26 mouse cellular contexts compared by ENCODE assay signal in genomic region chr6:92004806-92005205, GRCm38 (mm10). TPM values are rescaled to one million over a fixed set of nuclear protein-coding genes. Genes with fewer than 3 reads are reported as not detected.
DNase-seq lines count a peak whose midpoint lies in the region; ATAC-seq lines count a peak whose summit lies in the region.
"Had no signal": no experiment of that assay in that cellular context is flagged by ENCODE, and none has a peak within 500 bp of the region (broad histone marks: within the 10 kb centered on the region; RNA-seq: fewer than 3 reads in every experiment).

No protein-coding gene starts in this region.

- peaks cover 18% of the 10 kb centered on the region for H3K27me3 ChIP-seq in hindbrain, embryonic 10.5 days (ENCODE audit: insufficient read depth, poor library complexity, severe bottlenecking)
- no peaks in the 10 kb centered on the region for H3K27me3 ChIP-seq in hindbrain, embryonic 16.5 days (replicated peaks; ENCODE audit: control insufficient read depth, insufficient read depth, low read length)
- H3K27me3 ChIP-seq in midbrain, embryonic 12.5 days: no peaks in the 10 kb centered on the region
- H3K27me3 ChIP-seq in midbrain, embryonic 15.5 days (replicated peaks): no peaks in the 10 kb centered on the region
- no peaks in the 10 kb centered on the region for H3K27me3 ChIP-seq in forebrain, embryonic 16.5 days (replicated peaks; ENCODE audit: control insufficient read depth, insufficient read depth, low read length)
- H3K27me3 ChIP-seq: embryonic facial prominence, embryonic 15.5 days; heart, embryonic 12.5 days; intestine, embryonic 15.5 days; neural tube, embryonic 15.5 days had no signal

- 38% methylated on average over 3 of the region's 3 CpGs for WGBS in hindbrain, embryonic 10.5 days
- WGBS in hindbrain, embryonic 16.5 days: 41% methylated on average over 3 of the region's 3 CpGs
- WGBS in midbrain, embryonic 12.5 days: 25% methylated on average over 3 of the region's 3 CpGs
- 29% methylated on average over 3 of the region's 3 CpGs for WGBS in midbrain, embryonic 15.5 days
- WGBS in forebrain, embryonic 16.5 days: 26% methylated on average over 3 of the region's 3 CpGs

- peak overlapping the region; percentile 68 for H3K27ac ChIP-seq in hindbrain, embryonic 10.5 days
- H3K27ac ChIP-seq in hindbrain, embryonic 16.5 days (ENCODE audit: low read depth, low read length): no peak overlapping the region
- peak overlapping the region; percentile 59 for H3K27ac ChIP-seq in midbrain, embryonic 12.5 days (replicated peaks)
- no peak overlapping the region for H3K27ac ChIP-seq in midbrain, embryonic 15.5 days
- H3K27ac ChIP-seq in forebrain, embryonic 16.5 days (ENCODE audit: low read length): peak overlapping the region; percentile 35
- H3K27ac ChIP-seq: embryonic facial prominence, embryonic 15.5 days; intestine, embryonic 15.5 days; neural tube, embryonic 15.5 days had no signal

- H3K36me3 ChIP-seq in hindbrain, embryonic 10.5 days: no peaks in the 10 kb centered on the region
- no peaks in the 10 kb centered on the region for H3K36me3 ChIP-seq in hindbrain, embryonic 16.5 days (ENCODE audit: control insufficient read depth, insufficient read depth, low read length)
- no peaks in the 10 kb centered on the region for H3K36me3 ChIP-seq in midbrain, embryonic 12.5 days
- no peaks in the 10 kb centered on the region for H3K36me3 ChIP-seq in midbrain, embryonic 15.5 days (replicated peaks)
- H3K36me3 ChIP-seq in forebrain, embryonic 16.5 days (ENCODE audit: control insufficient read depth, insufficient read depth): no peaks in the 10 kb centered on the region
- H3K36me3 ChIP-seq: embryonic facial prominence, embryonic 15.5 days; heart, embryonic 12.5 days; hindbrain, embryonic 13.5 days; intestine, embryonic 15.5 days; neural tube, embryonic 15.5 days had no signal

- no peak overlapping the region for H3K4me3 ChIP-seq in hindbrain, embryonic 10.5 days
- no peak overlapping the region for H3K4me3 ChIP-seq in hindbrain, embryonic 16.5 days (ENCODE audit: low read length)
- no peak overlapping the region for H3K4me3 ChIP-seq in midbrain, embryonic 12.5 days
- no peak overlapping the region for H3K4me3 ChIP-seq in midbrain, embryonic 15.5 days
- H3K4me3 ChIP-seq in forebrain, embryonic 16.5 days (replicated peaks; ENCODE audit: low read length): no peak overlapping the region
- H3K4me3 ChIP-seq: embryonic facial prominence, embryonic 15.5 days; heart, embryonic 12.5 days; hindbrain, embryonic 13.5 days; intestine, embryonic 15.5 days; neural tube, embryonic 15.5 days had no signal

- H3K9ac ChIP-seq in hindbrain, embryonic 16.5 days (ENCODE audit: low read depth, low read length): no peak overlapping the region
- H3K9ac ChIP-seq in midbrain, embryonic 12.5 days (replicated peaks): no peak overlapping the region
- no peak overlapping the region for H3K9ac ChIP-seq in midbrain, embryonic 15.5 days
- no peak overlapping the region for H3K9ac ChIP-seq in forebrain, embryonic 16.5 days (replicated peaks; ENCODE audit: low read depth, low read length)
- H3K9ac ChIP-seq: embryonic facial prominence, embryonic 15.5 days; heart, embryonic 12.5 days; hindbrain, embryonic 13.5 days; intestine, embryonic 15.5 days; liver, postnatal 0 days; neural tube, embryonic 15.5 days had no signal

- H3K4me2 ChIP-seq in hindbrain, embryonic 16.5 days (ENCODE audit: low read length): no peak overlapping the region
- no peak overlapping the region for H3K4me2 ChIP-seq in midbrain, embryonic 12.5 days (replicated peaks)
- H3K4me2 ChIP-seq in midbrain, embryonic 15.5 days: no peak overlapping the region
- H3K4me2 ChIP-seq in forebrain, embryonic 16.5 days (ENCODE audit: low read length): no peak overlapping the region
- H3K4me2 ChIP-seq: embryonic facial prominence, embryonic 15.5 days; heart, embryonic 12.5 days; hindbrain, embryonic 13.5 days; intestine, embryonic 15.5 days; liver, embryonic 11.5 days; neural tube, embryonic 15.5 days had no signal

- ATAC-seq in hindbrain, embryonic 16.5 days: no peak
- ATAC-seq in midbrain, embryonic 12.5 days (ENCODE audit: low FRiP score, low read depth): no peak
- no peak for ATAC-seq in midbrain, embryonic 15.5 days (replicated peaks)
- ATAC-seq in forebrain, embryonic 16.5 days: peak; percentile 31; the same call in 1 of the 2 replicates
- ATAC-seq: CD4-positive, CD25-positive, alpha-beta regulatory T cell, adult 4 months; intestine, embryonic 15.5 days; liver, postnatal 0 days; lung, postnatal 0 days had no signal

- H3K4me1 ChIP-seq in hindbrain, embryonic 10.5 days (replicated peaks): peaks cover 49% of the 10 kb centered on the region
- H3K4me1 ChIP-seq in hindbrain, embryonic 16.5 days (ENCODE audit: control insufficient read depth, insufficient read depth, low read depth, low read length): peaks cover 13% of the 10 kb centered on the region
- peaks cover 36% of the 10 kb centered on the region for H3K4me1 ChIP-seq in midbrain, embryonic 12.5 days
- H3K4me1 ChIP-seq in midbrain, embryonic 15.5 days: peaks cover 13% of the 10 kb centered on the region
- peaks cover 20% of the 10 kb centered on the region for H3K4me1 ChIP-seq in forebrain, embryonic 16.5 days (replicated peaks; ENCODE audit: control insufficient read depth, insufficient read depth, low read length)
- H3K4me1 ChIP-seq: intestine, embryonic 15.5 days had no signal

- H3K9me3 ChIP-seq in hindbrain, embryonic 10.5 days: no peaks in the 10 kb centered on the region
- no peaks in the 10 kb centered on the region for H3K9me3 ChIP-seq in hindbrain, embryonic 16.5 days (ENCODE audit: control insufficient read depth, low read length)
- no peaks in the 10 kb centered on the region for H3K9me3 ChIP-seq in midbrain, embryonic 12.5 days
- H3K9me3 ChIP-seq in midbrain, embryonic 15.5 days: no peaks in the 10 kb centered on the region
- H3K9me3 ChIP-seq in forebrain, embryonic 16.5 days (ENCODE audit: control insufficient read depth, low read length): no peaks in the 10 kb centered on the region
- H3K9me3 ChIP-seq: embryonic facial prominence, embryonic 15.5 days; heart, embryonic 12.5 days; hindbrain, embryonic 13.5 days; intestine, embryonic 15.5 days; neural tube, embryonic 15.5 days had no signal

- DNase-seq in hindbrain, embryonic 10.5 days (ENCODE audit: low spot score): no peak
- DNase-seq in embryo, embryonic 11 days: no peak
- DNase-seq in cerebellum, postnatal 14 days: no peak
- DNase-seq: adrenal gland, postnatal 14 days; cerebellum, adult 8-10 months; gastrocnemius, postnatal 14 days; heart, adult 18-20 months; heart, postnatal 10 days; kidney, adult 9 months; kidney, postnatal 14 days; liver, postnatal 0 days; right cerebral cortex, adult 18-20 months; thymus, adult 2 months; thymus, postnatal 4 days had no signal

RNA-seq across cellular contexts. Expression of gene Fgd5, which starts 26.1 kb away (rescaled TPM):
- 7.4 and 8.1 TPM in 2 replicates for polyA plus RNA-seq in hindbrain, embryonic 10.5 days (2016; fragmentation: Nextera tagmentation; extraction: Ambion mirVana)
- polyA plus RNA-seq in hindbrain, embryonic 16.5 days (2015; fragmentation: Nextera tagmentation; extraction: Ambion mirVana): 14.7 and 17.1 TPM in 2 replicates
- polyA plus RNA-seq in midbrain, embryonic 12.5 days (2016; fragmentation: Nextera tagmentation; extraction: Ambion mirVana): 7.1 and 8.0 TPM in 2 replicates
- polyA plus RNA-seq in midbrain, embryonic 15.5 days (2015; fragmentation: Nextera tagmentation; extraction: Ambion mirVana): 10.2 and 10.4 TPM in 2 replicates
- 6.8 and 9.3 TPM in 2 replicates for polyA plus RNA-seq in forebrain, embryonic 16.5 days (2015; fragmentation: Nextera tagmentation; extraction: Ambion mirVana)

Comparison
In these comparisons a context has a peak if more than half of its experiments do, and no peak if none do; other contexts are left out.
1. H3K27ac ChIP-seq: peak in hindbrain, embryonic 10.5 days (single experiment), midbrain, embryonic 12.5 days (single experiment) and forebrain, embryonic 16.5 days (single experiment); none in hindbrain, embryonic 16.5 days (single experiment) and midbrain, embryonic 15.5 days (single experiment).